Mouse (Mus musculus) neural tube, embryonic 11.5 days (tissue): ENCODE data around the gene Sbno2. TPM values are rescaled to one million over a fixed set of nuclear protein-coding genes. Genes with fewer than 3 reads are reported as not detected.

Experiments used
- ATAC-seq: fragments of 200-750 bp; cut with Nextera tagmentation; 2 replicates; pipeline ENCODE4 v1.8.0; 2017; ENCODE audit warnings: moderate number of reproducible peaks, mild to moderate bottlenecking, moderate TSS enrichment, moderate library complexity; ENCODE audit not compliant: insufficient read depth, low FRiP score, low TSS enrichment
- DNase-seq: peaks from one replicate; pipeline ENCODE4 v3.0.0-alpha.2; 2015; ENCODE audit warnings: low spot score
- H3K27ac ChIP-seq: fragments of 300-500 bp; sonication (generic); 2 replicates; pipeline ENCODE4 v1.5.1; 2014; ENCODE audit warnings: low read depth, mild to moderate bottlenecking, low read length
- H3K27me3 ChIP-seq: fragments of 300-500 bp; sonication (generic); 2 replicates; pipeline ENCODE4 v1.6.1; 2014; ENCODE audit warnings: mild to moderate bottlenecking, low read length, mixed read lengths; ENCODE audit not compliant: control insufficient read depth, insufficient read depth
- H3K36me3 ChIP-seq: fragments of 300-500 bp; sonication (generic); 2 replicates; pipeline ENCODE4 v1.6.1; 2014; ENCODE audit warnings: mild to moderate bottlenecking, low read length, moderate library complexity, mixed read lengths; ENCODE audit not compliant: control insufficient read depth, insufficient read depth
- H3K4me1 ChIP-seq: fragments of 300-500 bp; sonication (generic); 2 replicates; pipeline ENCODE4 v1.6.1; 2014; ENCODE audit warnings: low read length, mixed read lengths; ENCODE audit not compliant: control insufficient read depth, insufficient read depth
- H3K4me2 ChIP-seq: fragments of 300-500 bp; sonication (generic); 2 replicates; pipeline ENCODE4 v1.6.1; 2014; ENCODE audit warnings: low read depth, mild to moderate bottlenecking, moderate library complexity
- H3K4me3 ChIP-seq: fragments of 300-500 bp; sonication (generic); 2 replicates; pipeline ENCODE4 v1.5.1; 2014; ENCODE audit warnings: low read depth, low read length
- H3K9ac ChIP-seq: fragments of 300-500 bp; sonication (generic); 2 replicates; pipeline ENCODE4 v1.6.1; 2014; ENCODE audit warnings: mild to moderate bottlenecking, low read length
- H3K9me3 ChIP-seq: fragments of 300-500 bp; sonication (generic); 2 replicates; pipeline ENCODE4 v1.6.1; 2016; ENCODE audit warnings: low read length; ENCODE audit not compliant: control insufficient read depth
- WGBS: fragments of 180-500 bp; shearing (Covaris S2); extraction: QIAGEN DNeasy Blood & Tissue Kit; methylation state at CpG from one replicate; pipeline ENCODE4 v1.1.7; 2014; 5-methylcytosine and 5-hydroxymethylcytosine counted together
- polyA plus RNA-seq: library from polyadenylated mRNA; unstranded; fragments of >200 nt; fragmentation: Nextera tagmentation; extraction: Ambion mirVana; gene quantifications from 2 replicates; pipeline ENCODE4 v1.2.1, GENCODE M21; 2014

Sbno2 gene
- polyA plus RNA-seq, 1 experiment from 2014 or later, result 11.9 TPM

DNA sequence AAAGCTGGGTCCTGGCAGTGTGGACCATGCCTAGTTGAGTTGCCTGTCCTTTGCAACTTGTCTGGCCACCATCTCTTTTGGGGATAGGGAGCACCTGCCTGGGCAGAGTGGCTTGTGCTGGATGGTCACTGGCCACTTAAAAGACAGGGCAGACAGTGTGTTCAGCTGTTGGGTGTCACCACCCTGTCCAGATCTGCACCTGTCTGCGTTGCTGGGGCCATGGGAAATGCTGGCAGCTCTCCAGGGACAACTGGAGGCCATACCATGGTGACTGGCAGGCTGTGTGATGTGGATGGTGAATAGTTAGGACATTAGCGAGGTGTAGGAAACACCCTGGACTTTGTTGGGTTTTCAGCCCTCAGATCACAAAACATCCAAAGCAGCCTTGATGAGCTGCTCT is 14.8 kb upstream of the Sbno2 start:
- H3K4me3 ChIP-seq, result no peak overlapping the region
- H3K9ac ChIP-seq, result no peak overlapping the region; the same call in 1 of the 2 replicates
- no peak overlapping the region for H3K27ac ChIP-seq
- H3K9me3 ChIP-seq, result no peaks in the 10 kb centered on the region
- H3K4me2 ChIP-seq, result no peak overlapping the region
- no peak for ATAC-seq
- H3K4me1 ChIP-seq, result peaks cover 26% of the 10 kb centered on the region
- H3K36me3 ChIP-seq, result peaks cover 10% of the 10 kb centered on the region
- 100% methylated on average over 2 of the region's 2 CpGs for whole genome bisulfite sequencing
- no peaks in the 10 kb centered on the region for H3K27me3 ChIP-seq
- no peak for DNase-seq

DNA sequence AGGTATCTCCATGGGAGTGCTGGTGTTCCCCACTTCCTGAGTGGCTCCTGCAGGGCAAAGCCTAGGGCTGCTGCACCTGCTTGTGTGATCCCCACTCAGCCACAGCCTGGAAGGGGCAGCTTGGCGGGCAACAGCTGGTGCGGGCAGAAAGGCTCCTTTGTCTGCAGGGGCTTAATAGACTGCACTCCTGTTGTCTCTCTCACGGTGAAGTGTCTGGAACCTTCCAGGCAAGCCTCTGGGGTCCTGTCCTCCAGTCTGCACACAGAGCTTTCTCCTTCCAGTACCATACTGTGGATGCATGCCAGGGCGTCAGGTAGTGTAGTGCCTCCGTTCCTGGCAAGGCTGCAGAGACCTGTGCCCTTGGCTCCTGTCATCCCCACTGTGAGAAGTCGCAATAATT is 13.2 kb upstream of the Sbno2 start:
- DNase-seq (no peak), ATAC-seq (no peak)
- Histone ChIP-seq H3K4me1 (peaks cover 26% of the 10 kb centered on the region), H3K4me2 (peak overlapping the region; percentile 94), H3K9me3 (no peaks in the 10 kb centered on the region), H3K9ac (no peak overlapping the region; the same call in 1 of the 2 replicates), H3K4me3 (peak overlapping the region; percentile 95; the same call in 1 of the 2 replicates), H3K27ac (no peak overlapping the region), H3K27me3 (no peaks in the 10 kb centered on the region), H3K36me3 (peaks cover 7% of the 10 kb centered on the region)
- 73% methylated on average over 6 of the region's 6 CpGs for WGBS

DNA sequence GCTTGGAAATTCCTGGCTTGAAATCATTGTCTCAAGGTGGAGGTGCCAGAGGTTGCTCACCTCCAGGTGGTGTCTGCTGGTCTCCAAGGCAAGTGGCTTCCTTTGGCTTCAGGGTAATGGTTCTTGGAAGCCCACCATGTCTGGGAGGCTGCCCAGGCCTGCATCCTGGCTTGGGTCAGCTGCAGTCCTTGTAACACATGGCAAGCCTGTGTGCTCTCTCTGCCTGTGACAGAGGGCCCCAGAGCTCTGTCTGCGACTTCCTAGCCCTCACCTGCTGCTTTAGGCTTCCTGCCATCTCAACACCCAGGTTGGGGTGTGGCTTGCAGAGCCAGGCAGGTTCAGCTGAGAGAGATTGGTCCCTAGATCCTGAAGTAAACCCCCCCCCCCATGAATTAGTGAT is 12.4 kb upstream of the Sbno2 start:
- 77% methylated on average over 1 of the region's 1 CpGs for WGBS
- ATAC-seq (no peak), DNase-seq (no peak)
- Histone ChIP-seq H3K36me3 (peaks cover 7% of the 10 kb centered on the region), H3K9me3 (no peaks in the 10 kb centered on the region), H3K27me3 (no peaks in the 10 kb centered on the region), H3K4me3 (peak overlapping the region; percentile 95), H3K27ac (no peak overlapping the region), H3K4me2 (peak overlapping the region; percentile 94), H3K4me1 (peaks cover 26% of the 10 kb centered on the region), H3K9ac (peak overlapping the region; percentile 85)

DNA sequence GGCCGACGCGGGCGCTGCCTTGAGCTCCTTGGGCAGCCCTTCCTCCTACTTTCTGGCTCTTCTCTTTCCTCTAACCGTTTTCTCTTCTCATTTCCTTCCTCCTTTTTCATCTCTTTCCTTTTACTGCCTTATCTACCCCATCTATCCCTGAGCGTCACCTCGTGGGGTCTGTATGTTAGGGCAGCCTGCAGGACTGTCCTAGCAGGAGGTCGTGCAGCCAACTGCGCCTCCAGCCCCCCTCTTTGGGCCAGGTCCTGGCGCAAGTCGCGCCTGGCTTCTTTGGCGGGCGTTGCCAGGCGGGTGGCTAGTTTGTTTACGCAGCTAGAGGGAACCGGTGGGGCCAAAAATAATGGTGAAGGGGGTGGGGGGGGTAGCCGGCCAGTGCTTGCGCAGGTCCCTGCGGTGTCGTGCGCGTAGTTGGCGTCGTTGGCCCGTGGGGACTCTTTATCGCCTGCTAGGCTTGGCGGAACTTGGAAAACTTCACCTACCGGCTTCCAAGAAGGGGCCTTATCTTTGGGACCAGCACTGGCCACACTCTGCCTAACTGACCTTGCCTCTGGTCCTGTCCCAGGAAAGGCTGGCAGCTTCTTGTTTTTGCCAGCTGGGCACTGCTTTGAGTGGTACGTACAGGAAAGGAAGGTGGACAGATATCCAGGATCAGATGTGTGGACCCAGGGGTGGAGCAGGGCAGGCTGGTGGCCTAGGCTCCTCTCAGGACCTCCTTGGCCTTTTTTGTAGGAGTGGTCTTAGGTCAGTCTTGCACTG is 11.7 kb upstream of the Sbno2 start:
- Histone ChIP-seq H3K4me3 (peak overlapping the region; percentile 95), H3K4me2 (peak overlapping the region; percentile 94), H3K27me3 (no peaks in the 10 kb centered on the region), H3K9ac (peak overlapping the region; percentile 85), H3K36me3 (peaks cover 7% of the 10 kb centered on the region), H3K9me3 (no peaks in the 10 kb centered on the region), H3K4me1 (peaks cover 26% of the 10 kb centered on the region), H3K27ac (peak overlapping the region; percentile 27; the same call in 1 of the 2 replicates)
- ATAC-seq (no peak), DNase-seq (no peak)
- WGBS, result 7% methylated on average over 30 of the region's 30 CpGs

DNA sequence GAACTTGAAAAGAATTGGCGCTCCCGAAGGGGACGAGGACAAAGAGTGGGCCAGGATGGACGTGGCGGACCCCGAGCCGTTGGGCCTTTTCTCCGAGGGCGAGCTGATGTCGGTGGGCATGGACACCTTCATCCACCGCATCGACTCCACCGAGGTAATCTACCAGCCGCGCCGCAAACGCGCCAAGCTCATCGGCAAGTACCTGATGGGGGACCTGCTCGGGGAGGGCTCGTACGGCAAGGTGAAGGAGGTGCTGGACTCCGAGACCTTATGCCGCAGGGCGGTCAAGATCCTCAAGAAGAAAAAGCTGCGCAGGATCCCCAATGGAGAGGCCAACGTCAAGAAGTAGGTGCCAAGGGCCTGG is 11.2 kb upstream of the Sbno2 start:
- peaks cover 1% of the 10 kb centered on the region for H3K36me3 ChIP-seq
- H3K4me3 ChIP-seq, result peak overlapping the region; percentile 95
- under 1% methylated on average over 27 of the region's 27 CpGs for WGBS
- DNase-seq, result peak; percentile 45
- no peak for ATAC-seq
- peaks cover 26% of the 10 kb centered on the region for H3K4me1 ChIP-seq
- no peaks in the 10 kb centered on the region for H3K27me3 ChIP-seq
- H3K27ac ChIP-seq, result peak overlapping the region; percentile 27; the same call in 1 of the 2 replicates
- H3K9me3 ChIP-seq, result no peaks in the 10 kb centered on the region
- H3K9ac ChIP-seq, result peak overlapping the region; percentile 85
- H3K4me2 ChIP-seq, result peak overlapping the region; percentile 94

DNA sequence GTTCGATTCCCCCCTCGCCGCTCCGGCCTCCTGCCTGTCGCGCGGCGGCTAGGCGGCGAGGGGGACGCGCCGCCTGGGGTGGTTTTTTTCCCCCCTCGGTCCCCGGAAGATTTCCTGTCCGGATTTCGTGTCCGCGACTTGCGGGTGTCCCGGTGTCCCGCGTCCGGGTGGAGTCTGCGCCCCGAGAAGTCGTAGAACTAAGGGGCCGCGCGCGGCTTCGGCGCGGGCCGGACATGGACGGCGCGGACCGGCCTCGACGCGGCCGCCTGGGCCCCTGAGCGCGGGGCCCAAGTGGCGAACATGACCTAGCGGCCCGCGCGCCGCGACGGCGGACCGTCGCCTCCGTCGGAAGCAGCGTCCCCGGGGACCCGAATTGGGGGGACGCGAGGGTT is 10.6 kb upstream of the Sbno2 start:
- ATAC-seq (no peak), DNase-seq (no peak)
- Histone ChIP-seq H3K4me3 (peak overlapping the region; percentile 95), H3K9ac (peak overlapping the region; percentile 85), H3K4me1 (peaks cover 26% of the 10 kb centered on the region), H3K36me3 (no peaks in the 10 kb centered on the region; the same call in 1 of the 2 replicates), H3K9me3 (no peaks in the 10 kb centered on the region), H3K27ac (0 out of 2 replicates have a peak overlapping the region, but pooled peaks have one; percentile 5), H3K27me3 (no peaks in the 10 kb centered on the region), H3K4me2 (peak overlapping the region; percentile 94)
- under 1% methylated on average over 63 of the region's 63 CpGs for whole genome bisulfite sequencing

DNA sequence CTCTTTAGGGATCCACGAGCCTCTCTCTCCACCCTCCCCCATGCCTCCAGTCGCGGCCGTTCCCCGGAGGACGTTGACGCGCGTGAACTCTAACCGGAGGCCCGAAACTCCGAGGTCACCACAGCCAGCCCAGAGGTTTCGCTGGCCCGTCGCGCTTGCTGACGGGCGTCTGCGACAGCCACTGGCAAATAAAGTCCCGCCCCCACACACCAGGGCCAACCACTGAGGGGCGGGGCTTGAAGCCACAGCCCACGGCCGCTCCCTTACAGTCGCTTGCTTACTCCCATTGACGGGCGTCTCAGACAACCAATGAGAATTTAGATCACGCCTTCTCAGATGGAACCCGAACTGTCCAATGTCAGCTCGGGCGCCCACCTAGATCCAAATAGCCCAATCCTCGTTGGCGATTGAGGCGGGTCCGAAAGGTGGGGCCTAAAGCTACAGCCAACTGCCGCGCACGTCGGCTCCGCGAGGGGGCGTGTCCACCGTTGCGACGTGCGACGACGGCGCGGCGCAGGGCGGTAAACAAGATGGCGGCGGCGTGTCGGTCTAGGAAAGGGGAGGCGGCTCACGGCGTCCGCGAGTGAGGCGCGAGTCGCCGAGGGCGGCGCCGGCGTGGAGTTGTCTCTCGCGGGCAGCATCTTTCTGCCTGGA is 10.0 kb upstream of the Sbno2 start, which contains the start of gene Stk11:
Gene Stk11 (plus strand): TSS at position 514 of the 654 bp plus-strand sequence.
- no peaks in the 10 kb centered on the region for H3K9me3 ChIP-seq
- H3K4me1 ChIP-seq, result peaks cover 26% of the 10 kb centered on the region
- H3K4me3 ChIP-seq, result peak within 1 kb of the TSS; percentile 95
- peak within 1 kb of the TSS; percentile 94 for H3K4me2 ChIP-seq
- WGBS, result under 1% methylated on average over 70 of the region's 70 CpGs
- H3K27ac ChIP-seq, result peak within 1 kb of the TSS; percentile 53; the same call in 1 of the 2 replicates
- H3K36me3 ChIP-seq, result no peaks in the 10 kb centered on the region; the same call in 1 of the 2 replicates
- H3K27me3 ChIP-seq, result no peaks in the 10 kb centered on the region
- DNase-seq (peak; percentile 99), ATAC-seq (peak; percentile 97)
- H3K9ac ChIP-seq, result peak within 1 kb of the TSS; percentile 85

DNA sequence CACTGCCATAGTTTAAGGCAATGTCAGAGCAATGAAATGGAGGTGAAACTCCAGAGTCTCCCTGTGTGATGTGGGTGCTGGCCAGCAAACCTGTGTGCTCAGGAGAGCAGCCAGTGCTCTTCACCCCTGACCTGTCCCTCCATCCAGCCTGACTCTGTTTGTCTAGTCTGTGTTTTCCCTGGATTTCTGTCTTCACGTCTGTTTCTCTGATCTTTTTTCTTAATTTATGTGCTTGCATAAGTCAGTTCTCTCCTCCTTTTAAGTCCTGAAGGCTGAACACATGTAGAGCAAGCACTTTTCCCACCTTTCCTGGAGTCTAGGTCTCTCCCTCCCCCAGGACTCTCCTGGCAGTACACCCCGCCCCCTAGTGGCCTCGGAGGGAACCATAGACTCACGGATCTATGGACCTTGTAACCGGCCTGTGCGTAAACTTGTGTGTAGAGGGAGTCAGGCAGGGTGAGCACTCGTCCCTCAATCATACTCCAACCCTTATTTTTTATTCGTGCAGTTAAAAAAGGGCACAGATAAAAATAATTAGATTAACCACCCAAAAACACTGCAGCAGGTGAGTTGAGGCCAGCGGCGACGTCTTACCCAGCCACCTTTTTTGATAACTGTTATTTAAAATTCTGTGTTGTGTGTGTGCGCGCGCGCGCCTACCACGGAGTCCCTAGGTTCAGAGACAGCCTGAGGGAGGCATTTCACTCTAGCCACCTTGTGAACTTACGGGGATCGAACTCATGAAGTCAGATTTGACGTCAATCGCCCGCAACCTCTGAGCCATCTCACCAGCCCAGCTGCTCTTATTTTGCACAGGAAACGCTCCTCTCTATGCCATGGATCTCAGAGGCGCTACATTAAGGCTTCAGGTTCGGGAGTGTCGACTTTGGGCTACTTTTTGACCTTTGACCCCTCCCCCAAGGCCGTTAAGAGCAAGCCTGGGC is 9.2 kb upstream of the Sbno2 start:
- WGBS, result 3% methylated on average over 27 of the region's 27 CpGs
- H3K4me3 ChIP-seq, result peak overlapping the region; percentile 95
- H3K9me3 ChIP-seq, result no peaks in the 10 kb centered on the region

More for the DNA sequence above, 9.2 kb upstream of the Sbno2 start:
- ATAC-seq, result peak; percentile 51
- peaks cover 26% of the 10 kb centered on the region for H3K4me1 ChIP-seq
- peak overlapping the region; percentile 48 for H3K9ac ChIP-seq
- H3K27me3 ChIP-seq, result no peaks in the 10 kb centered on the region
- peak; percentile 92 for DNase-seq
- H3K27ac ChIP-seq, result 0 out of 2 replicates have a peak overlapping the region, but pooled peaks have one; percentile 53
- peak overlapping the region; percentile 58 for H3K4me2 ChIP-seq
- no peaks in the 10 kb centered on the region for H3K36me3 ChIP-seq
